Mouse (Mus musculus) liver, postnatal 0 days (tissue): ENCODE measurements around the gene Ccer2. TPM values are rescaled to one million over a fixed set of nuclear protein-coding genes. Genes with fewer than 3 reads are reported as not detected.
A peak's percentile ranks its signal among the peaks of the same experiment; 100 is the strongest.

ENCODE experiments used
- ATAC-seq: fragments of 200-750 bp; cut with Nextera tagmentation; 2 replicates; pipeline ENCODE4 v1.8.0; 2017; ENCODE audit warnings: mild to moderate bottlenecking, moderate library complexity
- DNase-seq: peaks from one replicate; pipeline ENCODE4 v3.0.0-alpha.2; 2016
- H3K27ac ChIP-seq: fragments of 300-500 bp; sonication (generic); 2 replicates; pipeline ENCODE4 v1.5.1; 2014; ENCODE audit warnings: antibody characterized with exemption, moderate library complexity, mild to moderate bottlenecking, low read depth
- H3K27me3 ChIP-seq: fragments of 300-500 bp; sonication (generic); 2 replicates; pipeline ENCODE4 v1.6.1; 2014; ENCODE audit warnings: low read length, control low read depth, mixed read lengths; ENCODE audit not compliant: insufficient read depth
- H3K36me3 ChIP-seq: fragments of 300-500 bp; sonication (generic); replicated peaks from 2 replicates; pipeline ENCODE4 v1.6.1; 2014; ENCODE audit warnings: mild to moderate bottlenecking, control low read depth, low read length, moderate library complexity, mixed read lengths; ENCODE audit not compliant: insufficient read depth
- H3K4me1 ChIP-seq: fragments of 300-500 bp; sonication (generic); 2 replicates; pipeline ENCODE4 v1.6.1; 2014; ENCODE audit warnings: antibody characterized with exemption, mild to moderate bottlenecking, control low read depth; ENCODE audit not compliant: insufficient read depth
- H3K4me2 ChIP-seq: fragments of 300-500 bp; sonication (generic); 2 replicates; pipeline ENCODE4 v1.6.1; 2014; ENCODE audit warnings: low read depth, mild to moderate bottlenecking, low read length, moderate library complexity, mixed read lengths
- H3K4me3 ChIP-seq: fragments of 300-500 bp; sonication (generic); 2 replicates; pipeline ENCODE4 v1.5.1; 2014; ENCODE audit warnings: low read depth, low read length
- H3K9ac ChIP-seq: fragments of 300-500 bp; sonication (generic); replicated peaks from 2 replicates; pipeline ENCODE4 v1.6.1; 2014; ENCODE audit warnings: mild to moderate bottlenecking, moderate library complexity
- H3K9me3 ChIP-seq: fragments of 300-500 bp; sonication (generic); 2 replicates; pipeline ENCODE4 v1.6.1; 2016; ENCODE audit warnings: mild to moderate bottlenecking, control low read depth, low read length, mixed read lengths
- CTCF ChIP-seq: sonication (generic); IDR thresholded peaks from 2 replicates; pipeline ENCODE4 v1.5.1; 2016; ENCODE audit warnings: antibody characterized with exemption, low read depth
- EP300 ChIP-seq: IDR thresholded peaks from 2 replicates; pipeline ENCODE4 v1.6.1; 2016; ENCODE audit warnings: antibody characterized with exemption, low read depth, mild to moderate bottlenecking
- WGBS: fragments of 180-500 bp; shearing (Covaris S2); extraction: QIAGEN DNeasy Blood & Tissue Kit; methylation state at CpG from one replicate; pipeline ENCODE4 v1.1.7; 2014; ENCODE audit not compliant: insufficient replicate concordance; 5-methylcytosine and 5-hydroxymethylcytosine counted together
- polyA plus RNA-seq: library from polyadenylated mRNA; unstranded; fragments of >200 nt; fragmentation: Nextera tagmentation; extraction: Ambion mirVana; gene quantifications from 2 replicates; pipeline ENCODE4 v1.2.1, GENCODE M21; 2015

The Ccer2 gene
- polyA plus RNA-seq, 1 experiment from 2014 or later = not detected

DNA sequence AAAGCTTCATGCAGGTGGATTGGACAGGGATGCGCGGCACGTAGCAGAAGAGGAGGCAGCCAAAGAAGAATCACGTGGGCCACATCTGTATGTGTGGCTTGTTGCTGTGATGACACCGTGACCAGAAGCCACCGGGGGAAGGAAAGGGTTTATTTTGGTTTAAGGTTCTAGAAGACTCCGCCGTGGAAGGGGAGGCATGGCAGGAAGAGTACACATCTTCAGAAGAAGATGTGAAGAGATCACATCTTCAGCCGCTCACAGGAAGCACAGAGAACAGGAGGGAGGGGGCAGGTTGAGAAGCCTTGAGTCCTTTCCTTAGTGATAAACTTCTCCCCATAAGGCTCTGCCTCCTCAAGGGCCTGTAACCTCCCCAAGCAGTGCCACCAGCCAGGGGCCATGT is 44.0 kb downstream of the Ccer2 start:
- ATAC-seq (no peak), DNase-seq (no peak)
- peaks cover 36% of the 10 kb centered on the region for H3K4me1 ChIP-seq
- no peaks in the 10 kb centered on the region for H3K27me3 ChIP-seq
- no peaks in the 10 kb centered on the region for H3K9me3 ChIP-seq
- 86% methylated on average over 9 of the region's 9 CpGs for WGBS
- no peak overlapping the region for H3K4me3 ChIP-seq
- H3K36me3 ChIP-seq = 0 out of 2 replicates have a peak, but pooled peaks cover 2% of the 10 kb centered on the region
- H3K4me2 ChIP-seq = no peak overlapping the region
- H3K9ac ChIP-seq = no peak overlapping the region
- H3K27ac ChIP-seq = no peak overlapping the region
- TF ChIP-seq EP300 (no peak), CTCF (no peak)

GRCm38 (mm10) chr7:28801451-28801850 is 45.5 kb downstream of the Ccer2 start:
- no peaks in the 10 kb centered on the region for H3K9me3 ChIP-seq
- ATAC-seq (peak; percentile 58), DNase-seq (no peak)
- no peaks in the 10 kb centered on the region for H3K27me3 ChIP-seq
- WGBS = 58% methylated on average over 3 of the region's 3 CpGs
- H3K36me3 ChIP-seq = 0 out of 2 replicates have a peak, but pooled peaks cover 2% of the 10 kb centered on the region
- TF ChIP-seq EP300 (no peak), CTCF (no peak)
- no peak overlapping the region for H3K4me3 ChIP-seq
- H3K9ac ChIP-seq = no peak overlapping the region
- H3K4me2 ChIP-seq = no peak overlapping the region
- H3K27ac ChIP-seq = no peak overlapping the region; the same call in 1 of the 2 replicates
- H3K4me1 ChIP-seq = peaks cover 26% of the 10 kb centered on the region

DNA sequence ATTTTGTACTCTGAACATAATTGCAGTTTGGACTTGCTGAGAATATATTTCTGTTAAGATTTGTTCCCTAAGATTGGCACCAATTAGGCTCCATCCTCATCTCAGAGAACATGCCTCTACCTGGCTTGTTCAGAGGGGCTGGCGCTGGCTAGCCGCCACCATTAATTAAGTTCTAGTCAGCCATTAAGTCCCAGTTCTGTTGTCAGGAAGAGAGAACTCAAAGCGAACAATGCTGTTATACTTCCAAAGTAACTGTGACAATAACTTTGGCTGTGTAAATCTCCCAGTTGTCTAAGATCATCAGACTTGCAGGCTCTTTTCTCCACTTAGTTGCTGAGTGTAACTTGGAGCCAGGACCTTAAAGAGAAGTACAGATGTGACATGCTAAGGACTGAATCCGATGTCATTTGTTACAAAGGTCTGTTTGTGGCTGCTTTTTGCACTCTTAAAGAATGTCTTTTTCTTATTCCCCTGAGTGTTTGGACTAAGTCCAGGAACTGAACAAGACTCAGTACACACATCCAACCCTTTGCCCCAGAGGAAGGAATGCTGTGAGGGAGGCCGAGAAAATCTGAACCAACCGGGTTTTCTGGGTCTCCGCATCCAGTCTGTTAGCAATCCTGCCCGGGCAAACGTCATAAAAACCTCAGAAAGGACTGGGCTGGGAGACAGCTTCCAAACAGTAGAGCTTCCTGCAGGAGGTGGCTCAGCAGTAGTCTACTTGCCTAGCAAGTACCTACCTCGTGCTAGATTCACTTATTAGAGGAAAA is 46.1 kb downstream of the Ccer2 start:
- Histone ChIP-seq H3K9ac (no peak overlapping the region), H3K4me2 (0 out of 2 replicates have a peak overlapping the region, but pooled peaks have one; percentile 45), H3K4me3 (no peak overlapping the region), H3K27me3 (no peaks in the 10 kb centered on the region), H3K4me1 (peaks cover 23% of the 10 kb centered on the region), H3K9me3 (no peaks in the 10 kb centered on the region), H3K36me3 (0 out of 2 replicates have a peak, but pooled peaks cover 2% of the 10 kb centered on the region), H3K27ac (peak overlapping the region; percentile 87)
- TF ChIP-seq CTCF = no peak
- WGBS = 49% methylated on average over 10 of the region's 10 CpGs
- no peak for DNase-seq
- ATAC-seq = no peak

DNA sequence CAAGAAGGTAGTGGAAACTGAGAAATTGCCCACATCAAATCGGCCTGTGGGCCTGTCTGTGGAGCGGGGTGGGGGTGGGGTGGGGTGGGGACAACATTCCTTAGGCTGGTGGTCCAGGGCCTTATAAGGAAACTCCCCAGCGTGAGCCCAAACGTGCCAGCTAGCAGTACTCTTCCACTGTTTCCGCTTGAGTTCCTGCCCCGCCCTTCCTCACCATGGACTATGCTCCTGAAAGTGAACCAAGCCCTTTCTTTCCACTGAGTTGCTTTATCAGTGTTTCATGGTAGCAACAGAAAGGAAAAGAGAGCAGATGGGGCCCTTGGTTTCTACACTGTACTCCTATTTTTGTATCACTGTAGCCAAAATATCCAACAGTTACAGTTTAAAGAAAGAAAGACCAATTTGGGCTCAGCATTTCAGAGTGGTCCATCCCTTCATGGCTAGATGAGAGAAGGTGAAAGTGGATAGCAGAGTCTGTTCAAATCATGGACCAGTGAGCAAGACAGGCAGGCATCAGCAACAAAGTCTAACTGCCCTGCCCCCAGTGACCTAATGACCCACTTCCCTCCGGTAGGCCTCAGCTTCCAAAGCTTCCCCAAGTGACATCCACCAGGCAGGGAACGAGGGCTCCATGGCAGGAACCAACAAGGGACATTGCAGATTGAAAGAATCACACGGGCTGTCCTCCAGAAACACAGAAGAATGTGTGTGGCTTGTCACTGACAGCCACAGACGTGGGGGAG is 47.0 kb downstream of the Ccer2 start:
- Histone ChIP-seq H3K9me3 (no peaks in the 10 kb centered on the region), H3K27ac (peak overlapping the region; percentile 87), H3K27me3 (no peaks in the 10 kb centered on the region), H3K9ac (no peak overlapping the region; the same call in 1 of the 2 replicates), H3K4me2 (peak overlapping the region; percentile 45), H3K4me3 (no peak overlapping the region), H3K36me3 (0 out of 2 replicates have a peak, but pooled peaks cover 2% of the 10 kb centered on the region), H3K4me1 (peaks cover 29% of the 10 kb centered on the region)
- 15% methylated on average over 10 of the region's 10 CpGs for WGBS
- no peak for TF ChIP-seq EP300
- no peak for TF ChIP-seq CTCF
- DNase-seq (peak; percentile 55), ATAC-seq (peak; percentile 35)

- Histone ChIP-seq H3K27ac (peak overlapping the region; percentile 87), H3K36me3 (0 out of 2 replicates have a peak, but pooled peaks cover 2% of the 10 kb centered on the region), H3K9me3 (no peaks in the 10 kb centered on the region), H3K4me1 (peaks cover 34% of the 10 kb centered on the region), H3K4me3 (no peak overlapping the region), H3K27me3 (no peaks in the 10 kb centered on the region), H3K9ac (no peak overlapping the region), H3K4me2 (no peak overlapping the region)
- DNase-seq (no peak), ATAC-seq (no peak)
- TF ChIP-seq CTCF = no peak
- TF ChIP-seq EP300 = no peak
- WGBS = 29% methylated on average over 4 of the region's 4 CpGs
These were observed 47.8 kb downstream of the Ccer2 start for GRCm38 (mm10) chr7:28803756-28804155.

DNA sequence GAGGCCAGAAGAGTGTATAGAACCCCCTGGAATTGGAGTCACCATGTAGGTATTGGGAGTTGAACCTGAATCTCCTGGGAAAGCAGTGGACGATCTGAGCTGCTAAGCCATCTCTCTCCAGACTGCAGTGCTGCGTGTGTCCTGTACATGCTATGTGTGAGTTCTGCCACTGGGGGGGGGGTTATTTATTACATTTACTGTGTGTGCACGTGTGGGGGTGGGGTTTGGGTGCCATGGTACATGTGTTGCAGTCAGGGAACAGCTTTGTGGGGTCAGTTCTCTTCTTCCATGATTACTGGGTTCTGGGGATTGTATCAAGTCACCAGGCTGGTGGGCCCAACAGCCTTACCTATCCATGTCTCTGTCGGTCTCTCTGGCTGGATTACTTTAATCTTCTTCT is 50.9 kb downstream of the Ccer2 start:
- DNase-seq = peak; percentile 63
- TF ChIP-seq EP300 (no peak), CTCF (peak; percentile 36)
- Histone ChIP-seq H3K36me3 (no peaks in the 10 kb centered on the region), H3K9ac (no peak overlapping the region), H3K4me1 (peaks cover 34% of the 10 kb centered on the region), H3K4me3 (no peak overlapping the region), H3K27ac (no peak overlapping the region), H3K9me3 (no peaks in the 10 kb centered on the region), H3K4me2 (no peak overlapping the region), H3K27me3 (no peaks in the 10 kb centered on the region)
- WGBS = 64% methylated on average over 4 of the region's 4 CpGs
- no peak for ATAC-seq
